Mouse (Mus musculus): ENCODE results near the gene Psme2.

Gene Psme2

GRCm38 (mm10) chr14:55596036-55596690 lies 5.2 kb upstream of the Psme2 start:
- no peak for DNase-seq (ENCODE audit: extremely low spot score, low read depth, low spot score)

- no peak for DNase-seq (ENCODE audit: extremely low spot score, low read depth, low spot score)
These were observed 1.3 kb upstream of the Psme2 start for GRCm38 (mm10) chr14:55592226-55592625.

- peak; percentile 77 for DNase-seq (ENCODE audit: extremely low spot score, low read depth, low spot score)
These were observed 498 bp upstream of the Psme2 start, which contains the start of gene Rnf31 for GRCm38 (mm10) chr14:55591331-55591891. Rnf31 (plus strand) TSS chr14:55591708.

- no peak for DNase-seq (ENCODE audit: extremely low spot score, low read depth, low spot score)
These were observed 1.0 kb downstream of the Psme2 start for GRCm38 (mm10) chr14:55589771-55590448.

- no peak for DNase-seq (ENCODE audit: extremely low spot score, low read depth, low spot score)
These were observed 1.6 kb downstream of the Psme2 start for GRCm38 (mm10) chr14:55589271-55589670.

GRCm38 (mm10) chr14:55586149-55586548 lies 4.8 kb downstream of the Psme2 start:
- no peak for DNase-seq (ENCODE audit: extremely low spot score, low read depth, low spot score)

- DNase-seq (ENCODE audit: extremely low spot score, low read depth, low spot score): no peak
These were observed 5.3 kb downstream of the Psme2 start for GRCm38 (mm10) chr14:55585566-55585960.

GRCm38 (mm10) chr14:55584702-55585565 lies 6.0 kb downstream of the Psme2 start, which contains the start of gene Emc9:
Emc9 (minus strand) TSS chr14:55585302.
- no peak for DNase-seq (ENCODE audit: extremely low spot score, low read depth, low spot score)

GRCm38 (mm10) chr14:55584303-55584701 lies 6.6 kb downstream of the Psme2 start:
- DNase-seq (ENCODE audit: extremely low spot score, low read depth, low spot score): no peak

- DNase-seq (ENCODE audit: extremely low spot score, low read depth, low spot score): no peak
These were observed 8.8 kb downstream of the Psme2 start for GRCm38 (mm10) chr14:55581981-55582681.

- DNase-seq (ENCODE audit: extremely low spot score, low read depth, low spot score): no peak
These were observed 10.2 kb downstream of the Psme2 start for GRCm38 (mm10) chr14:55580731-55581130.

GRCm38 (mm10) chr14:55579511-55580496 lies 11.1 kb downstream of the Psme2 start:
- DNase-seq (ENCODE audit: extremely low spot score, low read depth, low spot score): no peak

- no peak for DNase-seq (ENCODE audit: extremely low spot score, low read depth, low spot score)
These were observed 12.1 kb downstream of the Psme2 start for GRCm38 (mm10) chr14:55578668-55579269.

- no peak for DNase-seq (ENCODE audit: extremely low spot score, low read depth, low spot score)
These were observed 12.8 kb downstream of the Psme2 start, which contains the start of gene Psme1 for GRCm38 (mm10) chr14:55577871-55578667. Psme1 (plus strand) TSS chr14:55578123.

- no peak for DNase-seq (ENCODE audit: extremely low spot score, low read depth, low spot score)
These were observed 14.5 kb downstream of the Psme2 start for GRCm38 (mm10) chr14:55576376-55576775.

- no peak for DNase-seq (ENCODE audit: extremely low spot score, low read depth, low spot score)
These were observed 15.2 kb downstream of the Psme2 start for GRCm38 (mm10) chr14:55575711-55576110.

GRCm38 (mm10) chr14:55575302-55575701 lies 15.6 kb downstream of the Psme2 start, which contains the start of gene Fitm1:
Fitm1 (plus strand) TSS chr14:55575617.
- no peak for DNase-seq (ENCODE audit: extremely low spot score, low read depth, low spot score)

GRCm38 (mm10) chr14:55571760-55572159 lies 19.2 kb downstream of the Psme2 start:
- no peak for DNase-seq (ENCODE audit: extremely low spot score, low read depth, low spot score)
